Mouse (Mus musculus) brain, embryonic 14.5 days (tissue): Measurements from ENCODE around the gene Limch1.

Experiments
- CTCF ChIP-seq: fragments of 200-500 bp; IDR thresholded peaks from 2 replicates; pipeline ENCODE4 v1.5.1; 2012; ENCODE audit warnings: inconsistent platforms, mild to moderate bottlenecking, moderate library complexity, borderline replicate concordance; ENCODE audit not compliant: insufficient read depth, insufficient read length; ENCODE audit errors: extremely low read depth
- POLR2A ChIP-seq: fragments of 200-500 bp; IDR thresholded peaks from 2 replicates; pipeline ENCODE4 v1.6.1; 2012; ENCODE audit warnings: mild to moderate bottlenecking, inconsistent platforms, borderline replicate concordance; ENCODE audit not compliant: poor library complexity, insufficient read depth, insufficient read length, severe bottlenecking; ENCODE audit errors: extremely low read depth

GRCm38 (mm10) chr5:66911068-66911467, 165.4 kb downstream of the Limch1 start:
- TF ChIP-seq CTCF (no peak), POLR2A (no peak)
